Mouse (Mus musculus) stomach, postnatal 0 days (tissue): ENCODE results near the gene Cass4.

ENCODE experiments used
- CTCF ChIP-seq: IDR thresholded peaks from 2 replicates; pipeline ENCODE4 v1.5.1; 2016; ENCODE audit warnings: antibody characterized with exemption, low read depth, mild to moderate bottlenecking, moderate library complexity
- EP300 ChIP-seq: optimal IDR thresholded peaks from 2 replicates; pipeline ENCODE3; 2016; ENCODE audit warnings: antibody characterized with exemption

- TF ChIP-seq CTCF (no peak), EP300 (no peak)
Measured at GRCm38 (mm10) chr2:172480296-172480695, 86.7 kb downstream of the Cass4 start.
